Mouse (Mus musculus): Measurements from ENCODE around the gene Litaf.
A peak's percentile ranks its signal among the peaks of the same experiment; 100 is the strongest.

Gene Litaf

DNA sequence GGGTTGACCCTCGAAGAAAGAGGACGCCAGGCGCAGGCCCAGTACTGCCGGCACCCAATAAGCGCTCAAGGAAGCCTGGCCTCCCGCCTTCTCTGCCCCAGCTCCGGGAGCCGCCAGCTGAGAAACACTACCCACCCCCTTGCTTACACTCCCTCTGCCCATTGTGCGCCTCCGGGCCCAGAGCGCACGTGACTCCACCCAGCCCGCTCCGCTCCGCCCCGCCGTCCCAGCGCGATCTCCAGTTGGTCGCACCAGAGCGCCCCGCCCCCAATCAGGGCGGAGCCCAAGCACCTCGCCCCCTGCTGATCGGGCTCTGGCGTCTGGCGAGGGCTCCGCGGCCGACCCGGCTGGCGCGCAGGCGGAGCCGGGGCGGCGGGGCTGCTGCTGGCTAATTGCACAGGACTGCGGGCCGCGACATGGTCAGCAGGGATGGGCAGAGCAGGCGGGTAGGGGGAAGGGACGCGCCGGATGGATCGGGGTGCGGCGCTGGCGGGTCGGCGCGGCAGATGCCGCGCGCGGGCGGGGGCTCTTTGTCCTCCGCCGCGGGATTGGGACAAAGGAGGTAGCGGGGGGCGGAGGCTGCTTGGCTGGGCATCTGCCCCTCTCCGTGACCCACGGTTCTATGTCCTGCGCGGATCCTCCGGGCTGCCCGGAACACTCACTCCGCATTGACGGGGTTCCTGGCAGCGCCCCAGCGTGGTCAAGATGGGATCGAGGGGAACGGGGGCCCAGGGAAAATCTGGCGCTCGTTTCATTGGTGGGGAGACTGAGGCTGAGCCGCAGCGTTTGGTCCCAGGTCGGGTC, at the start of gene Litaf:
Gene Litaf, minus strand, starts transcription at position 129 of the 804 bp plus-strand sequence.
- peak; percentile 88 for DNase-seq (ENCODE audit: low spot score)

DNA sequence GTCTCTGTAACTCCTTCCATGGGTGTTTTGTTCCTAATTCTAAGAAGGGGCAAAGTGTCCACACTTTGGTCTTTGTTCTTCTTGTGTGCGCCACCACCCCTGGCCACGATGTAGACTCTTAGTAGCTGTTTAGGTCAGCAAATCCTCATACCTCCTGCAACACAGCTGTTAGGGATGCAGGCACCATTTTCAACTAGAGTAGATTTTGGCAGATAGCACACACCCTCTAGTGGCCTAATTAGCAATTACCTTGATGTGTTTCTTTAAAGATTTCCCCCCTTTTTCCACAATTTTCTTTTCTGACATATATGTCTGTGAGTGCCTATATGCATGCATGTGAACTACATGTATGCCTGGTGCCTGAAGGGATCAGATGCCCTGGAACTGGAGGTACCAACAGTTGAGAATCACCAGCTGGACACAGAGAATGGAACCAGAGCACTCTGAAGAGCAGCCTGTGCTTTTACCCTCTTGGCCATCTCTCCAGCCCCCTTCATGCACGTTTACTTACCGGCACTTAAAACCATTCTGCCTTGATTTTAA, 43.3 kb upstream of the Litaf start:
- DNase-seq (ENCODE audit: low spot score), result no peak

DNA sequence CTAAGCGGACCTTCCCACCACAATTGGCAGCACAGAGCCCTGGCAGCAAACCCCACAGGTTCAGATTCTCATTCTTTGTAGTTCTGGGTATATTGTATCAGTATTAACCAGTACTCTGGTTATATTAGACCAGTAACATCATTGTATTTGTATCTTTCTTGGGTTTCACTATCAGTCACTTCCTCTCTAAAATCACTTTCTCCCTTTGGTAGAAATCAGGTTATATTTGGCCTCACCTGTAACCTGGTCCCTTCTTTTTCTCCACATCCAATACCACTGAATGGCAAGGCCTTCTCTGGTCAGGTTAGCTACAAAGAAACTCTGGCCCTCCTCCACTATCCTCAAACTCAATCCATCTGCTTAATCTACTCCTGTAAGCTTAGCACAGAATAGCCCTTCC, 38.9 kb upstream of the Litaf start:
- DNase-seq (ENCODE audit: low spot score), result no peak

GRCm38 (mm10) chr16:11097301-11097700, 31.3 kb upstream of the Litaf start:
- no peak for DNase-seq (ENCODE audit: low spot score)

- no peak for DNase-seq (ENCODE audit: low spot score)
Observed at GRCm38 (mm10) chr16:11093717-11094386, 27.9 kb upstream of the Litaf start.

- DNase-seq (ENCODE audit: low spot score), result no peak
Observed at GRCm38 (mm10) chr16:11092523-11092922, 26.6 kb upstream of the Litaf start.

DNA sequence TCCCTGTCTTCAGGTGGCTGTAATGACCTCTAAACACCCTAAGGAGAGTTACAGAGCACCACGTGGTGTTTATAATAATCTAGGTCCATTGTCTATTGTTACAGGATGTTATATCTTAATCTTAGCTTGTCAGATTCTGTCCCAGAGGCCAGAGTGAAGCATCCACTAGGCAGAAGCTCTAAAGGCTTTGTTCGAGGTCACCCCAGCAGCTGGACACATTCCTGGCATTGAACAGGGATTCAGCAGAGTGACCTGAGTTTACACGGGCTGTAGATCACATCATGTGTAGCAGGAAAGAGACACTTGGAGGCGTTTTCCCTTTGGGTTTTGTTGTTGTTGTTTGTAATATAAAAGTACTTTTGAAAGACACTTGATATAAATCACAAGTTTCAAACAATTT, 26.1 kb upstream of the Litaf start:
- no peak for DNase-seq (ENCODE audit: low spot score)

GRCm38 (mm10) chr16:11090836-11091570, 25.0 kb upstream of the Litaf start:
- no peak for DNase-seq (ENCODE audit: low spot score)

GRCm38 (mm10) chr16:11086856-11087588, 21.1 kb upstream of the Litaf start:
- DNase-seq (ENCODE audit: low spot score), result no peak

- DNase-seq (ENCODE audit: low spot score), result no peak
Observed at GRCm38 (mm10) chr16:11086299-11086698, 20.3 kb upstream of the Litaf start.

- no peak for DNase-seq (ENCODE audit: low spot score)
Observed at GRCm38 (mm10) chr16:11084181-11084580, 18.2 kb upstream of the Litaf start.

DNA sequence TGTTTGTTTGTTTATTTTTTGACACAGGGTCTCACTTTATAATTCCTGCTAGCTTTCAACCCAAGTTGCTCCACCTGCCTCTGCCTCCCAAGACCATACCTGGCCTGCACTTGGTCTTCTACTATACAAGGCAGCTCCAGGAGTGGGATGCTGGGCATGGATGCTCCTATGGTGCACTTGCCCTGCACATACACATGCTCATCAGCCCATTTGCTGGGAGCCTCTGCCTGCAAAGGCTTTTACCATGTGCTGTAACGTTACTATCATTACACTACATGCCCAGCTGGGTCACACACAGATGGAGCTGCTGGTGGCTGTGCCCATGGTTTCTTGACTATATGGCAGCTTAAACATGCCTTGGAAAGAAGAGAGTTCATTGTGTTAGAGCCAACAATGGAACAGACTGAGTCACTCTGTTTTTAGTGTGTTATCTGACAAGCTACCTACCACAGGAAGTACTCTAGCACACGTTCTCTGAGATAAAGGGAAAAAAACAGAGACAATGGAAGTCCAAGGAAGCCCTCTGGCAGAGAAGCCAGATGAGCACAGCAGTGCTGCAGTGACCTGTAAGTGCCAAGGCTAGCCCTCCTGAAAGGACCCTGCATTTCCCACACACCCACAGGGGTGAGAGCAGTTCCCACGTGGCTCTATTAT, 12.4 kb upstream of the Litaf start:
- no peak for DNase-seq (ENCODE audit: low spot score)

- DNase-seq (ENCODE audit: low spot score), result no peak
Observed at GRCm38 (mm10) chr16:11077601-11078201, 11.7 kb upstream of the Litaf start.

DNA sequence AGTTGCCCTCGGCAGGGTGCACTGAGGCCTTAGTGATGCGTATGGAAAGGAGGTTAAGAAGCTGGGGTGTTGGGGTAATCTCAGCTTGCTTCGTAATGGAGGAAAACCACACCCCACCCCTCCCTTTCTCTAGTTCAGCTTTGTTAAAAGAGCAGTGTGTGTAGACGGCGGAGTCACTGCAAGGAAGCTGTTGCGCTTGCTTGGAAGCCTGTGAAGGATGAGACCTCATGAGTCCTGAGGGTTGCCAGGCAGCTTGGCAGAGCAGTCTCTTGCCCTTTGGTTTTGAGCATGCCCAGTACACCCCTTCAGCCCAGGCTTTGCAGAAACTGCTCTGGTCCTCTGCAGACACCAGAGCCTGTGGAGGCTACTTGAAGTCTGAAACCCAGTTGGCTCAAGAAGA, 7.1 kb upstream of the Litaf start:
- DNase-seq (ENCODE audit: low spot score), result no peak

- DNase-seq (ENCODE audit: low spot score), result no peak
Observed at GRCm38 (mm10) chr16:11072454-11072853, 6.5 kb upstream of the Litaf start.

GRCm38 (mm10) chr16:11071887-11072286, 5.9 kb upstream of the Litaf start:
- DNase-seq (ENCODE audit: low spot score), result no peak

DNA sequence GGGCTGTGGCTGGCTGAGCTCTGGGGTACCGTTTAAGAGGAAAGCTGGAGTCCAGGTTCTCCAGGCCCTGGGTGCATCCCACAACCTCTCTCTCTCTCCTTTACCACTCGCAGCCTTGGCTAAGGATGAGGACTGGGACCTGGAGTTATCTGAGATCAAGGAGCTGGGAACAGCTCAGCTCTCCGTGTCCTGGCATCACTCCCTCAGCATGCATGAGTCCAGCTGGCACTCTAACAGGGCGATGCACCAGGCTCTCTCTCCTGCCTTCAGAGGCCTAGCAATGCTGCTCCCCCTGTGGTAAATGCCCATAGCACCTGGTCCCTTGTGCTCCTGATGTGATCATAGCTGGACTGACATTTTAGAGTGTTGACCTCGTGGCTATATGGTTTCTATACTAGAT, 5.2 kb upstream of the Litaf start:
- no peak for DNase-seq (ENCODE audit: low spot score)

- DNase-seq (ENCODE audit: low spot score), result no peak
Observed at GRCm38 (mm10) chr16:11069710-11070420, 3.9 kb upstream of the Litaf start.

- no peak for DNase-seq (ENCODE audit: low spot score)
Observed at GRCm38 (mm10) chr16:11069271-11069670, 3.3 kb upstream of the Litaf start.

GRCm38 (mm10) chr16:11068666-11069065, 2.7 kb upstream of the Litaf start:
- no peak for DNase-seq (ENCODE audit: low spot score)
